Comparison of ENCODE assay signal across 8 mouse cellular contexts in the genomic region with DNA sequence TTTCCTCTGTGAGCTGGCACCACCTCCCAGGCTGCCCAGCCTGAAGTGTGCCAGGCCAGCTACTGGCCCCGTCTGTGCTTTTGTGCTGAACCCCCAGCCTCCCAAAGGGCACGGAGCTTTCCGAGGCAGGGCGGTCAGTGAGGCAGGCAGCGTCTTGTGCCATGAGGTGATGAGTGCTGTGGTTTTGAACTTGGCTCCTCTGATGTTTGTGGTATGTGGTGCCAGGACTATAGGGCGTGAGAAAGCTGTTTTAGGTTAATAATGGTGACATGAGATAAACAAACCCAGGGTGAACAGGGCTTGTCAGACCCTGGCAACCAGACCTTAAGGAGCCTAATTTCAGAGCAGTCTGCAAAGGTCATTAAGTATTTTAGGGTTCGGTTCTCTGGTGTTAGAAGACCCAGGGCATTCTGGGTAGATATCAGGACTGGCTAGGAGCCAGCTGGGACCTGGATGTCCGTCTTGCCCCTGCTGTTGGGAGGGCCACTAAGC.
DNase-seq lines count a peak whose midpoint lies in the region; ATAC-seq lines count a peak whose summit lies in the region.

No protein-coding gene starts in this region.

- DNase-seq in 416B (ENCODE audit: low read depth) = peak; percentile 74
- peak; percentile 30 for DNase-seq in adipocyte (ENCODE audit: low spot score)
- peak; percentile 49 to 60 for DNase-seq in heart, postnatal 36 days
- no peak for DNase-seq in adrenal gland, postnatal 14 days
- no peak for DNase-seq in urinary bladder, postnatal 25 days (ENCODE audit: low spot score)

- H3K4me3 ChIP-seq in hindbrain, embryonic 12.5 days = no peak overlapping the region
- H3K4me3 ChIP-seq in hindbrain, embryonic 16.5 days (ENCODE audit: low read length) = no peak overlapping the region

- H3K4me1 ChIP-seq in hindbrain, embryonic 12.5 days = peaks cover 59% of the 10 kb centered on the region
- H3K4me1 ChIP-seq in hindbrain, embryonic 16.5 days (ENCODE audit: control insufficient read depth, insufficient read depth, low read depth, low read length) = peaks cover 45% of the 10 kb centered on the region

- H3K27ac ChIP-seq in hindbrain, embryonic 12.5 days = peak overlapping the region; percentile 41; the same call in 1 of the 2 replicates
- H3K27ac ChIP-seq in hindbrain, embryonic 16.5 days (ENCODE audit: low read depth, low read length) = no peak overlapping the region

- H3K9ac ChIP-seq in hindbrain, embryonic 12.5 days = no peak overlapping the region
- no peak overlapping the region for H3K9ac ChIP-seq in hindbrain, embryonic 16.5 days (ENCODE audit: low read depth, low read length)

- H3K36me3 ChIP-seq in hindbrain, embryonic 12.5 days = 0 out of 2 replicates have a peak, but pooled peaks cover under 1% of the 10 kb centered on the region
- H3K36me3 ChIP-seq in hindbrain, embryonic 16.5 days (ENCODE audit: control insufficient read depth, insufficient read depth, low read length) = no peaks in the 10 kb centered on the region

- H3K9me3 ChIP-seq in hindbrain, embryonic 12.5 days (replicated peaks) = no peaks in the 10 kb centered on the region
- H3K9me3 ChIP-seq in hindbrain, embryonic 16.5 days (ENCODE audit: control insufficient read depth, low read length) = no peaks in the 10 kb centered on the region

- 63% methylated on average over 8 of the region's 8 CpGs for WGBS in hindbrain, embryonic 12.5 days
- WGBS in hindbrain, embryonic 16.5 days = 48% methylated on average over 8 of the region's 8 CpGs

- ATAC-seq in hindbrain, embryonic 12.5 days (ENCODE audit: low FRiP score) = no peak
- no peak for ATAC-seq in hindbrain, embryonic 16.5 days
- ATAC-seq in erythroid progenitor cell, adult 5-6 weeks (replicated peaks; ENCODE audit: low FRiP score, poor library complexity, severe bottlenecking) = no peak

- no peaks in the 10 kb centered on the region for H3K27me3 ChIP-seq in hindbrain, embryonic 12.5 days
- no peaks in the 10 kb centered on the region for H3K27me3 ChIP-seq in hindbrain, embryonic 16.5 days (replicated peaks; ENCODE audit: control insufficient read depth, insufficient read depth, low read length)

- intact Hi-C loops in heart, postnatal 36 days (cut with DNase I) = loop anchor here (2.0 kb wide), 1 partner anchor 34 kb away; no protein-coding TSS in a partner anchor

- no peak overlapping the region for H3K4me2 ChIP-seq in hindbrain, embryonic 12.5 days (replicated peaks)
- H3K4me2 ChIP-seq in hindbrain, embryonic 16.5 days (ENCODE audit: low read length) = no peak overlapping the region

Comparison
In these comparisons a context has a peak if more than half of its experiments do, and no peak if none do; other contexts are left out.
1. DNase-seq: peak in 416B (single experiment), adipocyte (single experiment) and heart, postnatal 36 days (2 of 2); none in adrenal gland, postnatal 14 days (single experiment) and urinary bladder, postnatal 25 days (single experiment).